Mouse (Mus musculus): ENCODE results near the gene AU040320. TPM values are rescaled to one million over a fixed set of nuclear protein-coding genes. Genes with fewer than 3 reads are reported as not detected.

The AU040320 gene
- total RNA-seq, 2 experiments from 2014 or later, result 21.7 to 24.3 TPM

DNA sequence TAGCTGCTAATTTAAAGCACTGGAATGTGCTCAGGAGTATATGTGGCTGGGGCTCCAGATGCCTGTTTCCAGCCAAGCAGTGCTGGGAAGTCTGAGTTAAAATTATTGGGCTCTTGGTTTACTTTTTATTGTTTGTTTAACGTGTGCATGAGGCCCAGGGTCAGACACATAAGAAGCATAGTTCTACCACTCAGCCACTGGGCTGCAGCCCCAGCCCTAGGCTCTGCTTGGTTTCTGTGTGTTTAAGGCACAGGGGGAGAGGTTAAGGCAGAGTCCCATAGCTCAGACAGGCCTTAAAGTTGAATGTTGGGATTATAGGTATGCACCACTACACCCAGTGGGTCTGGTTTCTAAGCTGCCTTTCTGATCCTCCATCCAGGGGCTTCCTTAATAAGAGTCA lies 21.8 kb downstream of the AU040320 start:
- intact Hi-C loops (cut with DNase I; ENCODE audit: low total_unique reads), result no loop called here
- DNase-seq, result no peak

DNA sequence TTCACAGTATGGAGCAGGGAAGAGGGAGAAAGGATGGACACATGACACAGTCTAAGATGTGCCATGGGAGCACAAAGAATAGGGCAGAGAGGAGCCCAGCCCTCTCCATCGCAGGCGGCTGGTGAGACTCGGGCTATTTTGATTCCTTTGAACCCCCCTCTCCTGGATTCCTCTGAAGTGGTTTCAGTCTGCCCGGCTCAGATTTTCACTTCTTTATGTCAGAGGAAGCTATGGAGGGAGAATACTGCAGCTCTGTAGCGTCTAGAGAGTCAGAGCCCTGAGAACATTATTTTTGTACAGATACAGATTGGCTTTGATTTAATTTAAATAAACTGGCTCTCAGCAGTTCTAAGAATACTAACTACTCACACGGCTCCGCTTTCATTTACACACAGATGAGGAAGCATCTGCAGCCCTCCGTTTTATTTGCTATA lies 25.8 kb downstream of the AU040320 start:
- intact Hi-C loops (cut with DNase I; ENCODE audit: low total_unique reads), result no loop called here
- no peak for DNase-seq

DNA sequence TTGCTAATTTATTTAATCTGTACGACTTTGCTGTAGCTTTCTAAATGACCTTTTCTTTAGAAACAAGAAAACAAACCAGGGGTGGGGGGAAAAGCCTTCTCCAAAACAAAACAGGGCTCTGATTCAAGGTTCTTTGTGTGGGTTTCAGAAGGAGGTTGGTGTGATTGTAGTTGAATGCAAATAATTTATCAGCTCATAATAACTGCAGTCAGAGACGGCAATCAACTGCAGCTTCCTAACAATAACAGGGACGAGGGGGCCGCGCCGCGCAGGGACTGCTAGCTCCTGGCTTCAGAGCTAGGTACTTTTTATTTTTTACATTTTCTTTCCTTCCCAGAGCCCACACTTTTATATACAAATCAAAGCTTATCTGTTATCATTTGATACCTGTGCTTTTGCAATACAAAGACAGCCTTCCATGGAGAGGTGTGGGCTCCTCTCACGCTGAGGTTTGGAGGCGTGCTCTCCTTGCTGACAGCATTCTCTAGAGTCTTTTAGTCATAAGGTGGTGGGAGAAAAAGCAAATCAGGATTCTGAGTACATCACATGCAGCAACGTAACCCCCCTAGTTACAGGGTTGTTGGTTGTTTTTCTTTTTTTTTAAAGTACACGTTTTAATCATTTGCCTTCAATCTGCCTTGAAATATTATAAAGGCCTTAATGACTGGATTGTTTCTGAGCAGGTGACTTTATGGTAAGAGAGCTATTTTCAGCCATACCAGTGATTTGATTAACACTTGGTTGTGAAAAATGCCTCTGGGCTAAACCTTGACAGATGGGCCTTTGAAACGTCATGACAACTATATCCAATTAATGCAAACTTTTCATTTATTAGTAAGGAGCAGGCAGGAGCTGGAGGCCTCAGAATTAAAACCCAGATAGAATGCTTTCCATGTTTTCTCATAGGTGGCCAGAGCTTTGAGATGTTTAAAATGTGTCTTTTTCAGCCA lies 26.8 kb downstream of the AU040320 start:
- DNase-seq, result no peak
- intact Hi-C loops (cut with DNase I; ENCODE audit: low total_unique reads), result no loop called here

DNA sequence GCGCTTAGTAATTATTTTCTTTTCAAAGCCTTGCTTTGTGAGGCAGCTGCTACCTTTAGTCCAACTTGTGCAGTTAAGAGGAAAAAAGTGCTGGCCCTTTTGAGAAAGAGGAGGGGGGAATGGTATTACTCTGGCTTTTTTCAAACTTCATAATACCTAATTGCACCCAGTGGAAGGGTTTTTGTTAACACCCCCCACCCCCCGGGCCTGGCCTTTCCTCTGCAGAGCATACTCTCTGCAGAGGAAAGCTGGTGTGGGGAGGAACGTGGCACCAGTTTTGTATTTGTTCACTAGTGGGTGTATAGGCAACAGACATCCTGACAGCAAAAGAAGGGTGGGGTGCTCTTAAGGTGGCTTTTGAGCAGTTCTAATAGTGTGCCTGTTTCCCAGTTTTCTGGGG lies 28.5 kb downstream of the AU040320 start:
- intact Hi-C loops (cut with DNase I; ENCODE audit: low total_unique reads), result no loop called here

DNA sequence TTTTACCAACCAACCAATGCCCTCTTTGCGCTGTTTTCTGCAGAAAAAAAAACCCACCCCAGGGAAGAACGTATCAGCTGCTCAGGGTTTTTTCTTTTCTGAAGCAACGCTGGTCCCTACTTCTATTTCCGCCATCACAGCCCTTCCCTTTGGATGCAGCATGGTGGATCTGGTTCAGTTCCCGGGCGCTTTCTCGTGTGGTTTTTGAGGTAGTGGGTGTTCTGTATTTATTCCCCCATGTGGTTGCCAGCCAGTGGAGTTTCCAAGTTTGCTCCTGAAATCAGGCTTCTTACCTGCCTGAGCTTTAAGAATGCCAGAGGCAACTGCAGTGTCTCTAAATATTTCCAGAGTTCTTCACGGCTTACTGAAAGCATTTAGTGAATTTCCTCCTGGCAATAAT lies 29.2 kb downstream of the AU040320 start:
- intact Hi-C loops (cut with DNase I; ENCODE audit: low total_unique reads), result no loop called here
- no peak for DNase-seq

More for the DNA sequence above, 28.5 kb downstream of the AU040320 start:
- DNase-seq, result no peak

DNA sequence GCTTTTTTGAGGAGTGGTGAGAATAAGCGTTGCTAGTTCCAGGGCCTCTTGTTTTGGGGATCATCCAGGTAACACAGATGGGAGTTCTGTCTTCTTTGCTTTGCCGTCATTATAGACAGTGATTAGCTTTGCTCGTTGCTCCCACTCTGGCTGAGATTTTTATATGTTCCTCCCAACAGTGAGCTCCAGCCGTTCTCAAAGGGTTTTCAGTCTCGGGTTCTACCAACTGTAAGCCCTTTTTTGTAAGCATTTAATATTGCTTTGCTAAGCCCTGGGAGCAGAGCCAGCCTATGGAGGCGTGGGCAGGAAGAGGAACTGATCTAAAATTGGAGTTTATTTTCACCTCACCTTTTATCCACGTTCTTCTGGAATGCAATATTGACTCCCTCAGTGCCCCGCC lies 29.7 kb downstream of the AU040320 start:
- no peak for DNase-seq
- intact Hi-C loops (cut with DNase I; ENCODE audit: low total_unique reads), result no loop called here

DNA sequence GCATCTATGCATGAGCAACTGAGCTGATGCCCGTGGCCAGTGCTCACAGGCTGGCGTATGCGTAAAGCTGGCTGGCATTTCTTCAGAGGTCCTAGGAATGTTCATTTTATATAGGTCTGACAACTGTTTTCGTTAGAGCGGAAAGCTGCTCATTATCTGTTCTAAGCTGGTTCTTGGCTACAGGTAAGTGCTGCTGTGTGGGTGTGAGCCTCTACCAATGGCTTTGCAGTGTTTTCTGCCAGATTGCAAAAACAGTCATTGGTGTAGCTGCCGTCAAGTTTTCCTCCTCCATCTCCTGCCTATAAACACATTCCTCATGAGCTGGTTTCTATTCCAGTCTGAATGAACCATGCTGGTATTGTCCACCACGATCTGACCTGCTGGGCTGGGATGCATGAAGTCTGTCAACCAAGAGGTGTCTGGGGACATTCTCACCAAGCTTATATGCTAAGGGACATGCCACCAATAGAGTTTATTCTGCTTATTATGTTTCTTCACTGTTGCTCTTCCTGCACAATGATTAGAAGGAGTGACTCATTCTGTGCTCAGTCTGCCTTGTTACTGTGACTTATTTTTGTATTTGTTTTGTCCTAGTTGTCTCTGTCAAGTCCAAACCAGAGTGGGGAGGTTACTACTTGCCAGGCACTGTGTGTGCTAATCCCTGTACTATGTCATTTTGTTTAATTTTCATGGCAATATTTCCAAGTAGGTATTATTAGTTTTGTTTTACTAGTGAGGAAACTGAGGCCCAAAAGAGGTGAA lies 39.2 kb downstream of the AU040320 start:
- DNase-seq, result no peak
- intact Hi-C loops (cut with DNase I; ENCODE audit: low total_unique reads), result no loop called here

DNA sequence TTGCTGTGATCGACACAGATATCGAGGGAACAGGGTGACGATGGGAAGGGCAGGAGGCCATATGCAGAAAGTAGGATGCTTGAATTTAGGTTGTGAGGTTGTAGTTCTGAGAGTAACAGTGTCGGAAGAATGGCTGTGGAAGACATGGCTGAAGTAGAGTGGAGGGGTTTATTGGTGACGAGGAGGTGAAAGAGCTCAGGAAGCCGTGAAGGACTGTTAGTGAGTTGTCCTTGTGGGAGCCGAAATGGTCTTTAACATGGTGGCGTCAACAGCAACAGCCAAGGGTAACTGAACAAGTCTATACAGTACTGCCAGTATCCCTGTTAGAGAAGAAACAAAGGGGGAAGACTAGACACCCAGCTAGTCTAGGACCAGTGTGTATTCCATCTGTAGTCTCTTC lies 48.8 kb downstream of the AU040320 start:
- DNase-seq, result no peak
- intact Hi-C loops (cut with DNase I; ENCODE audit: low total_unique reads), result no loop called here

DNA sequence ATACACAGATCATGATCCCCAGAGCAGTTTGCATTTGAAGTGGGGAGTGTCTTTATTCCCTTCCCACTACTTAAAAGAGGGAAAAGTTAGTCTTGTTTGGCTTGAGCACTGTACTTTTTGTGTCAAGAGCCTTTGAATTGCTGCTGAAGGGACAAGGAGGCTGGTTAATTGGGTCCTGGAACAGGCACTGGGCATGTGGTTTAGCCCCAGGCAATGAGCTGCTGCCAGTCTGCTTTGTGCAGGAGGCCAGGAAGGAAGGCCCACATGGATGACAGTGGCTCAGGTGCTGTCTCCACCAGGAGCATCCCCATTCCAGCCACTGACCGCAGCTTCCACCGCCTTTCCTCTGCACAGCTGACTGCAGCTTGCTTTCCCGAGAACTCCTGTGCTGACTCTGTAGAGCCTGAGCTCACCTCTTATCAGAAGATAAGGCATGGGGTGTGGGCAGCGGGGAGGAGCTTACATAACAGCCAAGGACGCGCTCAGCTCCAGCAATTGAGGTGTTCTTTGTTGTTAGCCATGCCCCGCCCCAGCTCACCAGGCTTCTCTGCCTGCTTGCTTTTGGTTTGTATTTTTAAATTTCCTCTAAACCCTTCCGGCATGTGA lies 50.0 kb downstream of the AU040320 start:
- intact Hi-C loops (cut with DNase I; ENCODE audit: low total_unique reads), result no loop called here
- no peak for DNase-seq

DNA sequence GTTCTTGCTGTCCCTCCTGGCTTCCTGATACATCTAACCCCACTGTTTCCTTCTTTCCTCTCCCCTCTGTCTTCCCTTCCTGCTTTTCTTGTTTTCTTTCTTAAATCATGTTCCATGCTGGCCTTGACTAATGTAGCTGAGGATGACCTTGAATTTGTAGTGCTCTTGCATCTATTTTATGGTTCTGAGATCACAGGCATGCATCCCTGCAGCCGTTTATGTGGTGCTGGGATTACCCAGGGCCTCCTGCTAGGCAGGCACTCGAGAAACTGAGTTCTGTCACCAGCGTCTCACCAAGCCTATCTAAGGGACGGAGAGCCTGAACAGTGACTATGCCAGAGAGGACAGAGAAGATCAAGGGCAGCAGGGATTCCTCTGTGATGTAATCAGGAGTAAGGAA lies 52.4 kb downstream of the AU040320 start:
- DNase-seq, result no peak
- intact Hi-C loops (cut with DNase I; ENCODE audit: low total_unique reads), result no loop called here

DNA sequence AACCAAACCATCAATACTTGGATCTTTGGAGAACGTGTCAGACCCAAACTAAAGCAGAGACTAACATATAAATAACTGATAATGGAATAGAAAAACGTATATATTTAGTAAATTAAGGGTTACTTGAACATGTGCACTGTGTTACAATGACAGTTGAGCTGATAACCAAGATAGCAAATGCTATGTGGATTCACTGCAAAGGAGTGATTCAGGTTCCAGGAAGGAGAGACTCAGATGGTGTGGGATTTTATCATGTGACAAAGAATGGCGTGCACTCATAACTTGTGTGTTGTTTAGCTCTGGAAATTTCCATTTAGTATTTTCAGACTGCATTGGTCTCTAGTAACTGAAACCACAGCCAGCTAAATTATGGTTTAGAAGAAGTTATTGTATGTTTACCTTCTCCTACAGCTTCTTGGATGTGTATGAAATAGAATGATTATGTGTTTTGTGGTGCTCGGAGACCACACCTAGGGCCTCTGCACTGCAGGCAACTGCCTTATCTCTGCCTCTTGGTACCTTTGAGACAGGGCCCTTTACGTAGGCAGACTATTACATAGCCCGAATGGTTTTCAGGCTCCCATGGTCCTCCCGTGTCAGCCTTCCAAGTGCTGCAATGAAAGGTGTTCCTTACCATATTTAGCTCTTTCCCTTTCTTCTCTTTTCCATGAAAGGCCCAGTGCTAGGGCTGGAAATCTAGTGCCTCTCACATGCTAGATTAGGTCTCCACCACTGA lies 53.5 kb downstream of the AU040320 start:
- no peak for DNase-seq
- intact Hi-C loops (cut with DNase I; ENCODE audit: low total_unique reads), result no loop called here

DNA sequence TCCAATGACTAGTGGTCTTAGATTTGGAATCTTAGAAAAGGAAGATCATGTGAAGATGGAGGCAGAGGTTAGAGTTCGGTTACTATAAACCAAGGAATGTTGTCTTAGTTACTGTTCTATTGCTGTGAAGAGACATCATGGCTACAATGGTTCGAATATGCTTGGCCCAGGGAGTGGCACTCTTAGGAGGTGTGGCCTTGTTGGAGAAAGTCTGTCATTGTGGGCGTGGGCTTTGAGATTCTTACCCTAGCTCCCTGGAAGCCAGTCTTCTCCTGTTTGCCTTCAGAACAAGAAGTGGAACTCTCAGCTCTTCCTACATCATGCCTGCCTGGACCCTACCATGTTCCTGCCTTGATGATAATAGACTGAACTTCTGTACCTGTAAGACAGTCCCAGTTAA lies 57.2 kb downstream of the AU040320 start:
- intact Hi-C loops (cut with DNase I; ENCODE audit: low total_unique reads), result no loop called here
- DNase-seq, result no peak

DNA sequence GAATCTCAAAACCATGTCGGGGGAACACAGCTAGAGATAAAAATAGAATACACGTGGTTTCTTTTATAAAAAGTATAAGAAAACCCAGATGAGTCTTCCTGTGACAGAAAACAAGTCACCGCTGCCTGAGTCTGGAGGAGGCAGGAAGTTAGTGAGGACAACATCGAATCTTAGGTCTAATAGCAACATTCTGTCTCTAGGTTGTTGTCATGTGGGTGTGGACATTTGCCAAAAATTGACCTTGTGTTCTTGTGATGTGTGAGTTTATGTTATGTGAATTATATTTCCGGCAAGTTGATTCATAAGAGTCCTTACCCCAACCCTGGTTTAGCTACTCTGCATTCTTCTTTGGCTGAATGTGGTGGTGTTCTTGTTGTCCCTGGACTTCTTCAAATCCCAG lies 59.9 kb downstream of the AU040320 start:
- intact Hi-C loops (cut with DNase I; ENCODE audit: low total_unique reads), result no loop called here
- DNase-seq, result no peak

DNA sequence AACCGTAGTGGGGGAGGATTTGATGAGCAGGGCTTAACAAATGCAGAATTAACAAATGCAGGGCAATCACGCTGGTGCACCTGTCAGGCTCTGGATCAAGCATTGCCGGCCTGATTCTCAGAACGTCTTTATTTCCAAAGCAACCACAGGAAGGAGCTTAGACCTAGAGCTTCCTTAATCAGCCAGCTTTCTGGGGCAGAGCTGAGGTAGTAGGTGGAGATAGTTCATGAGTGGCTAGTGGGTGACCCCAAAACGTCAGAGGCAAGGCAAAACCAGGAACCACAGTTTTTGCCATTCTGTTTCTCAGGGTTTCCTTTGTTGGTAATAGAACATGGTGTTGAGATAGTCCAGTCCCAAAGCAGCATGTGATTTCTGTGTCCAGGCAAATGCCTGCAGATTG lies 61.5 kb downstream of the AU040320 start:
- intact Hi-C loops (cut with DNase I; ENCODE audit: low total_unique reads), result no loop called here

DNA sequence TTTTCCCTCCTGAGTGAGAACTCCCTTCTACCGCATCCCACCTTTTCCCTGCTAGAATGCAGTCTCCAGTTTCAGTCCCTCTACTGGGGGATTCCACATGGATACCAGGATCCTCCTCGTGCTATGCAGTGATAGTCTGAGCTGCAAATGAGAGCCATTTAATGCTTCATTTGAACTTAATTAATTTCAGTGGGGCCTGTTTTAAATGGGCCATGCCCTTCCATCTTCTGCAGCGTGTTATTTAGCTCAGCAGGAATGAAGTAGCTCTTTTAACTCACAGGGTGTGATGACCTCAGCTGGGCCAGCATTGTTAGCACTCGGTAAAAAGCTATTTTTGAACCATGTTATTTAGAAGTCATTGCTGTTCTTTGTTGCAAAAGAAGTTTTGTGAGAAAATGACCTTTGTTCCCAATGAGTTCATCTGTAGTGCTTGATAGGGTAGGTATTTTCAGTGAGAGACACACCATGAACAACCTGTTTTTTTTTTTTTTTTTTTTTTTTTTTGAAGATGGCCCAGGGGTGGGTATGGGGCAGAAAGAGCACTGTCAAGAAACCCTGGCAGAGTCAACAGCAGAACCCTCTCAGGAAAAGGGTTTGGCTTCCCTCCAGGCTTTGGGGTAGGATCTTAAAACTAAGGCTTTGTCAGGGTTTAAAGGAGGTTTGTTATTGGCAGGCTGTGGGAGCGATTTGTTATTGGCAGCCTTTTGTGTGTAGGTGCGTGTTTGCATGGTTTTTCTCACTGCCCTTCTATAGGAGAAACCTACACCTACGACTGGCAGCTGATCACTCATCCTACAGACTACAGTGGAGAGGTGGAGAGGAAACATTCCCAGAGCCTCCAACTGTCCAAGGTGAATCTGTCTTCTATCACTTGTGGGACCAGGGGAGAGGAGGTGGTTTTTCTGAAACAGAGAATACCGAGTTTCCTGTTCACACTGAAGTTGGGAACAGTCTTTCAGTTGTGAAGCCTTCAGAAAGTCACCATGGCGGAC lies 69.8 kb downstream of the AU040320 start:
- DNase-seq, result no peak
- intact Hi-C loops (cut with DNase I; ENCODE audit: low total_unique reads), result no loop called here

More for the DNA sequence above, 61.5 kb downstream of the AU040320 start:
- DNase-seq, result no peak

DNA sequence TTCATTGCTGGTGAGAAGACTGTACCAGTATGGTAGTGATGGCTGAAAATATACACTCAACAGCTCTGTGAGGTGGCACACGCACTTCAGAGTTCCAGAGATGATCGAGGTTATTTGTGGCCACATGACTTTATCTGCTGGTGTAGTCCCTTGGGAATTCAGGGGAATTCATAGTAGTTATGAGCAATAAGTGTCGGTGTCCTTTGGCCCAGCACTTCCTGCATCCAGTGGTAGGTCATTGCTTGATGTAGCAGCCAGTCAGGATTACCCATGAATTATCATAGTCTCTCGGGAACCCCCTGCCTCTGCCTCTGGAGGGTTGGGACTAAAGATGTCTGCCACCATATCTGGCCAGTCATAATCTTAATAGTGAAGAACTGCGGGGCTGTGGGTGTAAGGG lies 70.6 kb downstream of the AU040320 start:
- intact Hi-C loops (cut with DNase I; ENCODE audit: low total_unique reads), result no loop called here
- DNase-seq, result no peak

DNA sequence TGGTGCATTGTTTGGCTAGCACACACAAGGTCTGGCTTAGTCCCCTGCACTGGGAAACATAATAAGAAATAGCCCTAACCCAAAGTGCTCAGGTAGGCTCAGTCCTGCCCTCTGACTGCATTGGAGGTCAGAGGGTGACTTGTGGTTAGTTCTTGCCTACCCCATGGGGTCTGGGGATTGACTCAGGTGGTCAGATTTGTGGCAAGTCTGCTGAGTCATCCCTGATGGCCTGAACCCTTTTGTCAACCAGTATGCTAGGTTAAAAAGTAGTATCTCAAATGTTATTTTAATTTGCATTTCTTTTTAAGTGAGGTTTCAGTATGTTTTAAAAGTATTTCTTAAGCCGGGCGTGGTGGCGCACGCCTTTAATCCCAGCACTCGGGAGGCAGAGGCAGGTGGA lies 77.8 kb downstream of the AU040320 start:
- intact Hi-C loops (cut with DNase I; ENCODE audit: low total_unique reads), result loop anchor here (10.0 kb wide), 1 partner anchor 276 kb away; the partner anchor contains the start of gene Clspn

DNA sequence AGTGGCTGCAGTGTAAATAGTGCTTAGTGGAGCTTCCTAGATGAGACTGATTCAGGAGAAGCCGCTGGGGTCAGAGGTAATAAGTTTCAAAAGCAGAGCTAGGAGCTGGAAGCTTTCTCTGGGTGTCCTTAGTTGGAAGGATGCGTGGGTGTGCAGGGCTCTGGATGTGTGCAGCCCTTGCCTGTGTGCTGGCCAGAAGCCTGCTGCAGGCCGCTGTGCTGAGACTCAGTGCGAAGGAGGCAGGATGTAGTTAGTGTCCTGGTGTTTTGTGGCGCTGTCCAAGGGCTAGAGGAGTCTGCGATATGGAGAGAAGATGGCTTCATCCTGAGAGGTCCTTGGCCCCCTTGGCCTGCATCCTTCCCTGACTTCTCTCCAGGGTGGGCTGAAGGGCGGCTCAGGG lies 85.5 kb downstream of the AU040320 start:
- no peak for DNase-seq
- intact Hi-C loops (cut with DNase I; ENCODE audit: low total_unique reads), result loop anchor here (5.0 to 10.0 kb wide), 2 partner anchors 236 to 284 kb away; partner anchors contain the start of gene Clspn

More for the DNA sequence above, 77.8 kb downstream of the AU040320 start:
- no peak for DNase-seq

Measured in gastrocnemius, postnatal 14 days (tissue).